Mouse (Mus musculus): Measurements from ENCODE around the gene Inhba. TPM values are rescaled to one million over a fixed set of nuclear protein-coding genes. Genes with fewer than 3 reads are reported as not detected.
A peak's percentile ranks its signal among the peaks of the same experiment; 100 is the strongest.

The Inhba gene
- total RNA-seq (2021), result 1 to 10 TPM; 3.5 to 4.1 TPM
- long read RNA-seq, experiment 1, result 0 reads
- long read RNA-seq, experiment 2, result 0 reads

DNA sequence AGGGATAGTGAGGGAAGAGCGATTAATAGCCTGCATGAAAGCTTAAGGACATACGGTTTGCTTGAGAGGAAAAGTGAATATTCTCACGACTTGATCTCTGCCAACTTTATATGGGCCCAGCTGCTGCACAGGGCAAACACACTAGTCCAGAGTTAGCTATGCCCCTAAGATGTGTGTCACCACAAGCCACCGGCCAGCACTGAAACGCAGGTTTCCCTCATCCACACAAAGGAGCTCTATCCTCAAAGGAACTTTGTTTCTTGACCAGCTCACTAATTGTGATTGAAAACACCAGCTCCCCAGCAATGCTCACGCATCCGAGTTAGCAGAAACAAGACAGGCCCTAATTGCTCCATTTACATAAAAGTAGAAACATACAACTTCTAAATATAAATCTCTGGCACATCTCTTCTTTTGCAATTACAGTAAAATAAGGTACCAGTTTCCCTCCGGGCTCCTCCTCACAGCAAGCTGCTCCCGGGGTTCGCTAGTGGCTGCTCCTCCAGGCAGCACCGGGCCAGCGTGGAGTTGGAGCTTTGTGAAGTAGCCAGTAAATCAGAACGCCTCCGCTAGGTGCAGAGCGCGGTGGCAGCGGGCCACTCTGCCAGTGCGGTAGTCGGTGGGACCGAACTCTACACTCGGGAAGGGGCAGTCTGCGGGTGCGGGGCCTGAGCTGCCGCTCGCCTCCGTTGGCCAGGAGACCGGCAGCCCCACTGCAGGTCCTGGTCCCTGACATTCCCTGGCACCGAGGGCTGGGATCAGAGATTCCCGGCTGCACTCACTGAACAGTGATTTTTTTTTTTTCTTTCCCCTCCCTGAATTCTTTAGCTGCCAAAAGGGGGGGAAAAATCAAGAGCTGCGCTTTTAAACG, at the start of gene Inhba:
TSS of gene Inhba (plus strand) at position 480 of the 871 bp plus-strand sequence.
- intact Hi-C loops (cut with DNase I), result loop anchor here (2.0 kb wide), 2 partner anchors 751 to 1017 kb away; no protein-coding TSS in a partner anchor
- DNase-seq, result peak; percentile 38 to 50

DNA sequence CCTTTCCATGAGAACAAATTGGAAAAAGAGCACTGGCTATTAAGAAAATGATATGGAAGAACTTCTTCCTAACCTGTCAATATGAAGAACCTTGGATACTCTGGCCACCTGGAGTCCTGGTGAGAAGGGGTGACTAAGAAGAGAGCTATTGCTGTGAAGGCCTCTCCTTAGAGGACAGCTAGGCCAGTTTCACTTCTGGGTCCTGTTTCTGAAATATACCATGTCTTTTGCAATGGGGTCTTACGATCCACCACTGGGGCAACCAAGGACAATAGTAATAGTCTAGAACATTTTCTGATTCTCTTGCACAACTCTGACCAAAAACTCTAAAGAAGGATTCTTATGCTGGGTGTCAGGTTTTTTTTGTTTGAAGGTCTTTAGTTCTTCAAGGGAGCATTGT, 35.1 kb upstream of the Inhba start:
- DNase-seq, result no peak
- intact Hi-C loops (cut with DNase I), result no loop called here

DNA sequence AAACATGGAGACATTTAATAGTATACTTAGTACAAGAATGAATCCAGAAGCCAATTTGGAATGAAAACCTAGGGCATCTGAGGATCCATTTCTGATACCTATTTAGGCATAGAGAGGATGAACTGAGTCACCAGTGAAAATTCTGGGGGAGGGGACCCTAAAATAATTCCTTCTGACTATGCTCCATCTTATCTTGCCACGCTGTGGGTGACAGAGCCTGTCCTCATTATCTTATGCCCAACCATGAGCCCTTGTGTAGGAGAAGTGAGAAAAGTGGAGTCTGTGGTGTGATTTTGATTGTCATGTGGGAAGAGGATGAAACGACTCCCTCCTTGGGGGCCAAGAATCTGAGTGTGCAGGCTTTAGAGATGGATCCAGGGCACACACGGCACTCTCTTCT, 32.1 kb upstream of the Inhba start:
- intact Hi-C loops (cut with DNase I), result no loop called here
- no peak for DNase-seq

DNA sequence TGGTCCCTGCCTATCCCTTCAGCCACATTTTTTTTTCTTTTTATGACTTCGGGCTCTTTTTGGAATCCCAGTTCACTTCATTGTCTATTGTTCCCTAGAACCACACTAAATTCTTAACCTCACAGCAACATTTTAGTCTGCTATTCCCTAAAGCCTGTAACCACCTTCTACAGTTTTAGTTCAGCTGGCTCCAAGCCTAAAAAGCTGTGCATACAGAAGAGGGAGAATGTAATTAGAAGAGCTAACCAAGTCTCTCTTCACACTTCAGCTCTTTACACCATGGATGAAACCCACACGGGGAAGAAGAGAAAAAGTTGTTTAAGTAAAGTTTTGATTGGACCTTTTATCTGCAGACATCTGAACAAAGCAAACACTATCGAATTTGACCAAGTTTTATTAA, 29.6 kb upstream of the Inhba start:
- intact Hi-C loops (cut with DNase I), result no loop called here
- no peak for DNase-seq

DNA sequence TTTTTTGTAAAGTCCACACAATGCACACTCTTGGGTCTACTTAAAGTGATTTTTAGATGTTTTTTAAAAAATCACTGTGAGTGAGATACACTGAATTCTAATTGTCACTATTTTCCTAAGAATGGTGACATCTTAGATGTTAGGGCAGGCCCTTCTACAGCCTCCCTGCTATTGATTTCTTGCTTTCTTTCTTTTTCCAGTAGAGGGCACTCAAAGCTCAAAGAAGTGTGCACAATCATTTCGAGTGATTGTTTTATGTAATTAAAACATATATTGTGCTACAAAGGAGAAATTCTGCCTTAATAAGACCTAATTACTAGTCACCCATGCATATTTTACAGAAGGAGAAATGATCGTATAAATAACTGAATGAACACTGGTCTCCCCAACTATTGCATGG, 25.9 kb upstream of the Inhba start:
- intact Hi-C loops (cut with DNase I), result no loop called here
- no peak for DNase-seq

DNA sequence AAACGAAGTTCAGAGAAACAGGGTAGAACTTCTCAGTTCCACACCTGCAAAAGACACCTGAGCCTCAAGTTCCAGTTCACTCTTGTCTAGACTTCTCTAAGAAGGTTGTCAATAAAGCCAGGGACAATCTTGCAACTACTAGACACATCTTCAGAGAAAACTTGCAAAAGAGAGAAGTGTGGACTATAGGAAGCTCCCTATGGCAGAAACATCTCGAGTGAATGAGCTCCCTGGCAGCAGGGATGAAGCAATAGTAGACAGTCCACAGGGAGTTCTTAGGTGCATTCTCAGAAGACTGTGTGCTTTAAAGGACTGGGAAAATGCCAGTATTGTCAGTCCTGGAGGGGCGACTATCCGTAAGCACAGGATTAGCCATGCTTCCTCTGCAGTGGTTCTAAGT, 25.5 kb upstream of the Inhba start:
- DNase-seq, result no peak
- intact Hi-C loops (cut with DNase I), result no loop called here

DNA sequence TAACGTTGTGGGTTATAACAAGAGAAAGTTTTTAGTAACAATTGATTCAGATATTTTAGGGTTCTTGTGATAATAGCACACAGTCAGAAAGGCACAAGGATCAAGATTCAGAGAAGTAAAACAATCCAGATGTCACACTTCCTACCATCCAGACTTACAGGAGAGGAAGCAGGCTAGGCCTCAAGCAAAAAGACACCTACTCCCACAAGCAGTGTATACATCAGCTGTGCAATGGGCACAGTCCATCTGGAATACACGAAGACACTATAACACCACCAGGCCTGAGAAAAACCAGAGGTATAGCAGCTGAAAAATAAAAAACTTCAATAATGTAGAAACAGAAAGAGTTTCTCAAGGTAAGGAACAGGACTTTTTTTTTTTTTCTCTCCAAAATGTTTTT, 16.3 kb upstream of the Inhba start:
- DNase-seq, result no peak
- intact Hi-C loops (cut with DNase I), result no loop called here

DNA sequence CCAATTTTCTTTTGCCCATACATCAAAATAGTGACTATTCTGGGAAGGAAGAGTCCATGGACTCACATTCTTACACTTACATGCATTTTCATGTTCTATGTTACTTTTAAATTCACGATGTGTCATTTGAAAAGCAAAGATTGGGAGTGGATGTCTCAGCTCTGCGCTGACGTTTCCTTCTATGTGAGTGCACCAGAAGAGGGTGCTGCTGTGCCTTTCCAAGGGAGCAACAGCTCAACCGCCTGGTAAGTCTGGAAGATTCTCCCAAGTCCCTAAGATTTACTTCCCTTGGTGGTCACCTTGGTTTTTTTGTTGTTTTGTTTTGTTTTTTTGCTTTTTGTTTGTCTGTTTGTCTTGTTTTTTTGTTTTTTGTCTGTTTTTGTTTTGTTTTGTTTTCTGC, 6.1 kb upstream of the Inhba start:
- intact Hi-C loops (cut with DNase I), result loop anchor here (5.0 kb wide), 1 partner anchor 1427 kb away; no protein-coding TSS in a partner anchor
- peak; percentile 51 to 65 for DNase-seq

DNA sequence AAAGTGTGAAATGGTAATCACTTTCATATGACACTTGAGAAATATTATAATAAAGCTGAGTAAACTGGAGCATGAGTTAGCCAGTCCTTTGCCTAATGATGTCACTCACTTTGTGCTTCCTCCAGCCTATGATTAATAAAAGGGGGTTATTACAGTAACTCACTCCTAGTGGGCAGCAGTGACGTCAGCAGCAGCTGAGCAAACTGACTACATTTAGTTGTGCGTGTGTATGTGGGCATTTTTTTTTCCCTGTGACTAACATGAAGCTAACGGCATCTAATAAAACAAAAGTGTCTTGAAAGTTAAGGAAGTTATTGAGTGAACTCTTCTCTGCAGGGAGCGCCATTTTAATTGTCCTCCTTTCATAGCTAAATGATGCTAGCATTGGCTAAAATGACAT, 3.9 kb upstream of the Inhba start:
- intact Hi-C loops (cut with DNase I), result loop anchor here (5.0 kb wide), 1 partner anchor 1425 kb away; no protein-coding TSS in a partner anchor
- no peak for DNase-seq

DNA sequence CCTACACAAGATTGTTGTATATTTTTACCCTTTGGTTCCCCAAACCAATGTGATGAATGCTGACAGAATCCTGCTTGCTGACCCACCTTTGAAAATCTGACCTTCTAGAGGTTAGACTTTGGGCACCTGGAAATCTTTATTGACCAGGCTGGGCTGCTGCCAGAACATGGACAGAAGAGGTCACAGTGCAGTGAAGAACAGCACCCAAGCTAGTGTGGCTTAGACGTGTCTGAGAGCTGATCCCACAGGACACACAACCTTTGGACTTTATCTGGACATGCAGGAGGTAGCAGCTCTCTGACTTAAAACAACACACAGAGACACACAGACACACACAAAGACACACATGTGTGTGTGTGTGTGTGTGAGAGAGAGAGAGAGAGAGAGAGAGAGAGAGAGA, 3.3 kb upstream of the Inhba start:
- no peak for DNase-seq
- intact Hi-C loops (cut with DNase I), result loop anchor here (5.0 kb wide), 1 partner anchor 1424 kb away; no protein-coding TSS in a partner anchor

DNA sequence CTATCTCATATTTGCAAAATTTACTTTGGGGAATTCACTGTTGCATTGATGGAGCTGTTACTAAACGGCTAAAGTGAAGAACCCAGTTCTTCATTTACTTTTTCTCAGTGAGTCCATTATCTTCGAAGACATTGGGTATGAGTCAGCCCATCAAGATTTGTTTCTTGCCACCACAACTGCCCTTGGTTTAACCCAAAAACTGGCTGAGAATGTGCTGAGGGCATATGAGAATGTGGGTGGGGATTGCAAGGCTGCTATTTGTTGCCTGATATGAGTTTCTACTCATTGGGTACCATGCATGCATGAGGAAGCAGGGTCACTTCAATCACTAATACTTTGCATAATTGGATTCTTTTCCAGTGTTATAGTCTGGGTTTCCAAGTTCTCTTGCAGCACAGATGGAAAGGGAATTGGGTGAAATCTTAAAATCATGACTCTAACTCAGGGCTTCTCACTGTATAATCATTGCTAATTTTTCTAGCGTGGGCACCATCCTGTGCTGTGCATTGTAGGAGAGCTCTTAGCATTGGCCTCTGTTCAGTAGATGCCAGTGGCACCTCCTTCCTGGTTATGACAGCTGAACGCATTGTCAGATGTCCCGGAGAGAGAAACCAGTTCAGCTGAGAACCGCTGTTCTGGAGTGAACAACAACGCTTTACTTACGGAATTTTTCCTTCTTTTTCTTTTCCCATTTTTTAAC, 1.7 kb upstream of the Inhba start:
- no peak for DNase-seq
- intact Hi-C loops (cut with DNase I), result loop anchor here (5.0 kb wide), 1 partner anchor 1422 kb away; no protein-coding TSS in a partner anchor

DNA sequence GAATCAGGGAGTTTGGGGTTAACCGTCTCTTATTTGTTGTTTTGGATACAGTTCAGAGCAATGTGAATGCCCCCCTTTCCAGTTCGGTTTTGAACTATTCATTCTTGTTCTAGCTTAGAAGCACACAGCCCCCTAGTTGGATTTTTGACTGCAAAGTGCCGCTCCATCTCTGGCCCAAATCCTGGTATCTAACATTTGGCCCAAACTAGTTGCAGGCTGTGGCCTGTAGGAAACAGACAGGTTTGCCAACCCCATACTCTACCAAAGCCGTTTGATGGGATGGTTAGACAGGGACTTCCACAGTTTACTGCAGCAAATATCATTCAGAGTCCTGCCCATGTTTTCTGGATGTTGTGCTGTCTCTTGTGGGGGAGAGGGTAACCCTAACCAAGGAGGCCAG, 1.1 kb upstream of the Inhba start:
- intact Hi-C loops (cut with DNase I), result no loop called here
- DNase-seq, result no peak

DNA sequence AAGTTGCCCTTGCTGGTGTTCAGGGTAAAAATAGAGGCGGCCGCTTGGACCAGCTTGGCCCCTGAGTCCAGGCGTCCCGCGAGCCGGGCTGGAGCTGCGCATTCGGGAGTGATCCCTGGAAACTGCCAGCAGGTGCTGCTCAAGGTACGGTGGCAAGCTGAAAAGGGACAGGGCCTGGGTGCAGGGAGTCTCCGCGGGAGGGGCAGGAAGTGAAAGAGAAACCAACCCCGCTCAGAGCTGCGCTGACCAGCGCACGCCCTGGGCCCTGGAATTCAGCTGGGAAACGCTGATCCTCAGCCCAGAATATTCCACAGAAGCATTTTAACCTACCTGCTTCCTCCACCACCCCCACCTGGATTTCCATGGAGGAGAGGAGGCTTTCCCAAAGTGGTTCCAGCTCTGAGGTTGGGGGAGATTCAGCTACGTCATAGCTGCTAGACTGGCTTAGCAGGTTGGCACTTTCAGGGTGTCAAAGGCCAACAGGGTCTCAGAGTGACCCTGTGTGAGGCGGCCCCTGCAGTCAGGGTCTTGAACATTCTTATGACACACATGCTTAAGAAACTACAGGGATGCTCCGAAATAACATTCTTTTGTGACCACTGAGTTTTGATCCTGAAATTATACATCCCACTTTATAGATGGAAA, 714 bp downstream of the Inhba start:
- intact Hi-C loops (cut with DNase I), result loop anchor here (2.0 kb wide), 2 partner anchors 750 to 1016 kb away; no protein-coding TSS in a partner anchor
- peak; percentile 70 to 81 for DNase-seq

DNA sequence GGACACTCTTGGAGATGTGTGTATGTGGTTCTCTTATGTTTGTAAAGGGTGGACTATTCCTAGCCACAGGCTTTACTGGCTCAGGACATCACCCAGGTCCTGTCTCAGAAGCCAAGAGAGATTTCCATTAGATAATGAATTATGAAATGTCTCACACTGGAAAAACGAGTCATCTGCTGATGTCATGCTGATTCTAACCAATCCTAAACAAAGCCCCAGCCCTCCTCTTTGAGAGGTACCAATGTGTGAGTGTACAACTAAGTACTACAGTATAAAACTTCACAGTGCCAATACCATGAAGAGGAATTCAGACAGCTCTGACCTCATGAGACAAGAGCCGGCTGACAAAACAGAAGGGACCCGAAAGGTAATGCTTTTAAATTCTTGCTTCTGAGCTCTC, 2.5 kb downstream of the Inhba start:
- intact Hi-C loops (cut with DNase I), result no loop called here

DNA sequence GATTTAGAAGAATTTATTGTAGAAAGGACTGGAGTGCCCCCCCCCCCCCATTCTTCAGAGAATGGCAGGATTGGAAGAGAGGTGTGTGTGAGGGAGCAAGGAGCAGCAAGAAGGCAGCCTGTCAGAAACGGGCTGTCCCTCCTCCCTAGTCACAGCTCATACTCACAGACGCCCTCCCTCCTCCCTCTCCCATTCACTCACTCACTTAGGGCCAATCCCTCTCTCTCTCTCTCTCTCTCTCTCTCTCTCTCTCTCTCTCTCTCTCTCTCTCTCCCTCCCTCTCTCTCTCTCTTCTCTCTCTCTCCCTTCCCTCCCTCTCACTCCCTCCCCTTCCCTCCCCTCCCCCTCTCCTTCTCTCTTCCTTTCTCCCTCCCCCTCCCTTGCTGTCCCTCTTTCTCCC, 4.9 kb downstream of the Inhba start:
- intact Hi-C loops (cut with DNase I), result no loop called here
- DNase-seq, result no peak

More for the DNA sequence above, 2.5 kb downstream of the Inhba start:
- DNase-seq, result no peak

DNA sequence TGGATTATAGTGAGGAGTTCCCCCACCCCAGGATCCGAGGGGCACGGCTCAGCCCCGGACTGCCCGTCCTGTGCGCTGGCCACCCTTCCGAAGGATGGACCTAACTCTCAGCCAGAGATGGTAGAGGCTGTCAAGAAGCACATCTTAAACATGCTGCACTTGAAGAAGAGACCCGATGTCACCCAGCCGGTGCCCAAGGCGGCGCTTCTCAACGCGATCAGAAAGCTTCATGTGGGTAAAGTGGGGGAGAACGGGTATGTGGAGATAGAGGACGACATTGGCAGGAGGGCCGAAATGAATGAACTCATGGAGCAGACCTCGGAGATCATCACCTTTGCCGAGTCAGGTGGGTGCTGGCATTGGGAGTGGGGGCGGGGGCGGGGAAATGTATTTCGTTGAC, 5.7 kb downstream of the Inhba start:
- peak in 1 of 2 experiments; percentile 11 for DNase-seq
- intact Hi-C loops (cut with DNase I), result no loop called here

DNA sequence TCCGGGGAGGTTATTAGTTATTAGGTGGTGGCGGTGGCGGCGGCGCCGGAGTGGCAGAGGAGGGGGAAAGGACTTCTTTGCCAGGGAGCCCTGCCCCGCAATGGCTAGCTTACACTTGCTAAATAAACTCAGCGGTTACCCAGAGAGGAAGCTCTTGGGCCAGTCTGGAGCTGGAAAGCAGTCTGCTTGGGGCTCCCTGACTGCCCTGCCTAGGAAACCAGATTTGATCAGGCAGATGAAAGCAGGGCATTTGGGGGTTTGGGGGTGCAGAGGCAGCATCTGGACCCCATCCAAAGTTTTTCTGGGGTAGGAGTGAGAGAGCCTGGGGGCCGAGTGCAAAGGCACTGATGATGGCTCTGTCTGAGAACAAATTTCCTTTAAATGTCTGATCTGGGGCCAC, 6.1 kb downstream of the Inhba start:
- intact Hi-C loops (cut with DNase I), result no loop called here
- DNase-seq, result peak in 1 of 2 experiments; percentile 16

DNA sequence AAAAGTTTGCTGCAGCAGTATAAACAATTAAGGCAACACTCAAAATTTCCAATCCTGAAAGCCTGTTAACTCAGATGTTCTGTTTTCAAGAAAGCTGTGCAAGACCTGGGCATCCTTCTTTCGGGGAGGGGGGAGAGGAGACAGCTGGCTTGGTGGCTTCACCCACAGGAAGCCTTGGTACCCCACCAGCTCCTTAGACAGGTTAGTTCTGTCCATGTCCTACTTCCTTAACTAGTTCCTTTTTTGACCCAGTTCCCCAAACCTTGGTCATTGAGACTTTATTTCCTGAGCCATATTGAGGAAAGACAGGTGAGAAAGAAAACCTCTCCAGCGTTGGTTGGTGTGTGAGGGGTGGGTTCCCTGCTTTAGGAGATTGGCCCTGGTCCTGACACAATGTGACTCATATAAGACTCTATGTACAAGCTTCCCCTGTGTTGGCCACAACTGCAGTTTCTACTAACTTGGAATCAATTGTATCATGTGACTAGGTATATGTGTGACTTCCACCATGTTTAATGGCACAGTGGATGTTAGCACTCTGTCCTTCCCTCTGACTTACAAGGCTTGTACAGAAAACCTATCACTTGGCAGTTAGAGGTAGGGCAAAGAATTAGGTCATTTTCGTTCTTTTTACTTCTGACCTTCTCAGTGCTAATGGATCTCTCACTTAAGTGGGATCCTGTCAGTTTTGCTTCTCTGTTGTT, 7.3 kb downstream of the Inhba start:
- intact Hi-C loops (cut with DNase I), result no loop called here
- DNase-seq, result no peak

DNA sequence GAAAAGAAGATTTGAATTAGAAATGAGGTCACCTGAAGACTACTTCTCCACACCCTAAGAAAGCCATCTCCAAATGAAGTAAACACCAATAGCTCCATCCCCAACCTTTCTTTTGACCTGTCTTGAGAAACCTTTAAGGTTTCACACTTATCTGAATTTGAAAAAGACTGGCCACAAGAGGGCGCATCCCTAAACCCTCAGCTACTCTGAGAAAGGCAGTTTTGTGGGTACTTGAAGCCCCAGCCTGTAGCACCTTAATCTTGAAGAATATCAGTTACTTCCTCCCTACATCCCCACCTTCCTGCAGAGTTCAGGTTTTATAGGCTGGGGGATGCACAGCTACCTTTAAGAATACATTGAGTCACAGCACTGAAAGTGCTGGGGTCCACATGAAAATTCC, 9.0 kb downstream of the Inhba start:
- intact Hi-C loops (cut with DNase I), result no loop called here
- DNase-seq, result peak; percentile 37 to 68

DNA sequence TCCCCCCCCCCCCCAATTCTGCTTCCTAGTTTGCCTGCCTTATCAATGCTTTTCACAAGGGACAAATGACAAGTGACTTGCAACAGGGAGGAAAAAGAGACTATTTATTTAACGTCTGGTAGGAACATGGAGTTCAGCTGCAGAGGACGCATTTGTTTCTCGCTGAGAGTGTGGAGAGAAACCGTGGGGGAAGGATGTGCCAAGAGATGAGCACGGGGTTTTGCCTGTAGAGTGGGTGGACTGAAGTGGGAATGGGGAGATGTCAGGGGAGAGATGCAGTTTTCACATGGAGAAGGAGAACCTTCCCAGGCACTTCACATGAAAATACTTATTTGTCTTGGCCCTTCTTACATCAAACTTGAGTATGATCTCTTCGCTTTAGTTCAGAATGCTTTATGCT, 9.5 kb downstream of the Inhba start:
- intact Hi-C loops (cut with DNase I), result no loop called here
- no peak for DNase-seq
